Comparison of ENCODE assay signal across 8 mouse cellular contexts in genomic region chr4:134624109-134624862, GRCm38 (mm10).
DNase-seq lines count a peak whose midpoint lies in the region; ATAC-seq lines count a peak whose summit lies in the region.

No protein-coding gene starts in this region.

- H3K9ac ChIP-seq in forebrain, embryonic 12.5 days: no peak overlapping the region
- H3K9ac ChIP-seq in heart, embryonic 15.5 days: peak overlapping the region; percentile 10; the same call in 1 of the 2 replicates
- no peak overlapping the region for H3K9ac ChIP-seq in midbrain, embryonic 15.5 days

- H3K27me3 ChIP-seq in forebrain, embryonic 12.5 days: peaks cover 5% of the 10 kb centered on the region; the same call in 1 of the 2 replicates
- no peaks in the 10 kb centered on the region for H3K27me3 ChIP-seq in heart, embryonic 15.5 days
- no peaks in the 10 kb centered on the region for H3K27me3 ChIP-seq in midbrain, embryonic 15.5 days (replicated peaks)

- DNase-seq in right cerebral cortex, adult 18-20 months: peak; percentile 64
- DNase-seq in right cerebral cortex, postnatal 4 days: no peak
- peak; percentile 56 for DNase-seq in left cerebral cortex, postnatal 4 days
- no peak for DNase-seq in cerebellum, adult 18-20 months
- DNase-seq in Muller cell, postnatal 12 days (ENCODE audit: inconsistent ontology term): no peak

- no peaks in the 10 kb centered on the region for H3K9me3 ChIP-seq in forebrain, embryonic 12.5 days
- no peaks in the 10 kb centered on the region for H3K9me3 ChIP-seq in heart, embryonic 15.5 days (replicated peaks)
- no peaks in the 10 kb centered on the region for H3K9me3 ChIP-seq in midbrain, embryonic 15.5 days

- WGBS in forebrain, embryonic 12.5 days: 65% methylated on average over 14 of the region's 14 CpGs
- WGBS in heart, embryonic 15.5 days: 22% methylated on average over 14 of the region's 14 CpGs
- 22% methylated on average over 14 of the region's 14 CpGs for whole genome bisulfite sequencing in midbrain, embryonic 15.5 days

- peak overlapping the region; percentile 65; the same call in 1 of the 2 replicates for H3K27ac ChIP-seq in forebrain, embryonic 12.5 days
- peak overlapping the region; percentile 61 for H3K27ac ChIP-seq in heart, embryonic 15.5 days
- H3K27ac ChIP-seq in midbrain, embryonic 15.5 days: peak overlapping the region; percentile 55

- no peak overlapping the region for H3K4me2 ChIP-seq in forebrain, embryonic 12.5 days
- H3K4me2 ChIP-seq in heart, embryonic 15.5 days: no peak overlapping the region
- no peak overlapping the region for H3K4me2 ChIP-seq in midbrain, embryonic 15.5 days

- ATAC-seq in forebrain, embryonic 12.5 days (ENCODE audit: low FRiP score): no peak
- no peak for ATAC-seq in heart, embryonic 15.5 days (replicated peaks; ENCODE audit: insufficient number of reproducible peaks, insufficient read depth, low FRiP score, low read depth)
- ATAC-seq in midbrain, embryonic 15.5 days (replicated peaks): peak; percentile 52; the same call in 1 of the 2 replicates

- intact Hi-C loops in left cerebral cortex, postnatal 4 days (cut with DNase I): no loop called here

- no peak overlapping the region for H3K4me3 ChIP-seq in forebrain, embryonic 12.5 days (replicated peaks)
- no peak overlapping the region for H3K4me3 ChIP-seq in heart, embryonic 15.5 days
- no peak overlapping the region for H3K4me3 ChIP-seq in midbrain, embryonic 15.5 days

- no peaks in the 10 kb centered on the region for H3K36me3 ChIP-seq in forebrain, embryonic 12.5 days (replicated peaks)
- H3K36me3 ChIP-seq in heart, embryonic 15.5 days: no peaks in the 10 kb centered on the region
- no peaks in the 10 kb centered on the region for H3K36me3 ChIP-seq in midbrain, embryonic 15.5 days (replicated peaks)

- peaks cover 30% of the 10 kb centered on the region for H3K4me1 ChIP-seq in forebrain, embryonic 12.5 days
- peaks cover 52% of the 10 kb centered on the region for H3K4me1 ChIP-seq in heart, embryonic 15.5 days (replicated peaks)
- peaks cover 24% of the 10 kb centered on the region for H3K4me1 ChIP-seq in midbrain, embryonic 15.5 days

Comparison
In these comparisons a context has a peak if more than half of its experiments do, and no peak if none do; other contexts are left out.
1. DNase-seq: peak in right cerebral cortex, adult 18-20 months (single experiment) and left cerebral cortex, postnatal 4 days (single experiment); none in right cerebral cortex, postnatal 4 days (single experiment), cerebellum, adult 18-20 months (0 of 2) and Muller cell, postnatal 12 days (single experiment).
2. Peak in every context shown above with its lines, with median percentiles within 50 percentile points of each other: H3K27ac ChIP-seq.